Mouse (Mus musculus) stomach, postnatal 0 days (tissue): ENCODE measurements around the gene Camsap3.

Experiments used
- CTCF ChIP-seq: IDR thresholded peaks from 2 replicates; pipeline ENCODE4 v1.5.1; 2016; ENCODE audit warnings: antibody characterized with exemption, low read depth, mild to moderate bottlenecking, moderate library complexity
- EP300 ChIP-seq: optimal IDR thresholded peaks from 2 replicates; pipeline ENCODE3; 2016; ENCODE audit warnings: antibody characterized with exemption

DNA sequence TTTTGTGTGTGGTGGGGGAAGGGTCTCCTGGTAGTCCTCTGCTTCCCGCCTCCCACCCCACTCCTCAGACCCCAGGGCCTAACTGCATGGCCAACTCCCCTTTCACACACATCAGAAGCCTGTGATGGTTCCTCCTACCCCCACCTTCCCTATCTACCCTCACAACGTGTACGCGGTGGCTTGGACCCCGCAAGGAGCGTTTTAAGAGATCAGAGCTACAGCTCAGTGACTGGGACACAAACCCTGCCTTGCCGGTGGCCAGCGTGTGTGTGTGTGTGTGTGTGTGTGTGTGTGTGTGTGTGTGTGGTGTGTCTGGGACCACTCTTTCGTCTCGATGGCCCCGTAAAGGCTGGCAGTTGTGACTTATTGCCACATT, 1.2 kb downstream of the Camsap3 start:
- TF ChIP-seq CTCF: no peak
- TF ChIP-seq EP300: no peak
